Mouse (Mus musculus) adrenal gland, postnatal 10 days (tissue): ENCODE results near the gene Pitx3. TPM values are rescaled to one million over a fixed set of nuclear protein-coding genes. Genes with fewer than 3 reads are reported as not detected.

Source experiments
- total RNA-seq, 2 experiments: library from RNA; stranded (reverse); gene quantifications; 2 replicates each; pipeline ENCODE4 v1.2.3; 2021

The Pitx3 gene
- total RNA-seq, 2 experiments from 2014 or later = 0.81 to 2.5 TPM

Other genes with a start within 250 kb of the Pitx3 start
- 10 to 100 TPM; 14.6 to 19.2 TPM for gene Armh3, start 149.8 kb downstream of the Pitx3 start, total RNA-seq
- 10 to 100 TPM in 1 of 2 experiments, 1 to 10 TPM in 1; 9.9 to 12.0 TPM for gene Hps6, start 144.8 kb downstream of the Pitx3 start, total RNA-seq
- gene Pprc1, start 103.4 kb downstream of the Pitx3 start, total RNA-seq = 10 to 100 TPM; 23.5 to 36.5 TPM
- gene Ldb1, start 103.1 kb downstream of the Pitx3 start, total RNA-seq = 10 to 100 TPM; 75.3 to 92.1 TPM
- 10 to 100 TPM; 38.8 to 45.0 TPM for gene Nolc1, start 72.5 kb downstream of the Pitx3 start, total RNA-seq
- gene Elovl3, start 16.4 kb downstream of the Pitx3 start, total RNA-seq = 10 to 100 TPM in 1 of 2 experiments, 1 to 10 TPM in 1; 6.1 to 10.3 TPM
- 10 to 100 TPM; 50.5 to 60.0 TPM for gene Gbf1, start 4.2 kb upstream of the Pitx3 start, total RNA-seq
- gene Nfkb2, start 156.0 kb upstream of the Pitx3 start, total RNA-seq = 10 to 100 TPM; 20.8 to 24.2 TPM
- 10 to 100 TPM in 1 of 2 experiments, 1 to 10 TPM in 1; 8.2 to 11.9 TPM for gene Psd, start 178.8 kb upstream of the Pitx3 start, total RNA-seq
- 10 to 100 TPM in 1 of 2 experiments, 1 to 10 TPM in 1; 8.9 to 10.5 TPM for gene Fbxl15, start 179.9 kb upstream of the Pitx3 start, total RNA-seq
- 10 to 100 TPM; 78.9 to 90.4 TPM for gene Cuedc2, start 190.4 kb upstream of the Pitx3 start, total RNA-seq
- gene Mfsd13a, start 192.8 kb upstream of the Pitx3 start, total RNA-seq = 1 to 10 TPM; 4.6 to 7.4 TPM
- gene 2310034G01Rik, start 202.0 kb upstream of the Pitx3 start, total RNA-seq = under 1 TPM; 0.33 to 0.58 TPM
- gene Actr1a, start 247.4 kb upstream of the Pitx3 start, total RNA-seq = 100 to 1,000 TPM; 100 to 106 TPM
- 10 to 100 TPM; 21.5 to 23.4 TPM for gene Sufu, start 248.6 kb upstream of the Pitx3 start, total RNA-seq